19 mouse cellular contexts compared by ENCODE assay signal in genomic region chr14:18759601-18760356, GRCm38 (mm10).
A peak's percentile ranks its signal among the peaks of the same experiment; 100 is the strongest.
DNase-seq lines count a peak whose midpoint lies in the region; ATAC-seq lines count a peak whose summit lies in the region.
"Had no signal": no experiment of that assay in that cellular context is flagged by ENCODE, and none has a peak within 500 bp of the region (broad histone marks: within the 10 kb centered on the region; RNA-seq: fewer than 3 reads in every experiment).

No protein-coding gene starts in this region.

- H3K27ac ChIP-seq in embryonic facial prominence, embryonic 14.5 days (replicated peaks; ENCODE audit: low read depth, low read length): no peak overlapping the region
- H3K27ac ChIP-seq in embryonic facial prominence, embryonic 10.5 days (replicated peaks): no peak overlapping the region
- H3K27ac ChIP-seq in liver, embryonic 13.5 days: no peak overlapping the region
- no peak overlapping the region for H3K27ac ChIP-seq in liver, embryonic 12.5 days
- H3K27ac ChIP-seq: heart, adult 2 months; heart, embryonic 15.5 days; kidney, embryonic 15.5 days; stomach, embryonic 15.5 days had no signal

- H3K4me1 ChIP-seq in embryonic facial prominence, embryonic 14.5 days (ENCODE audit: control insufficient read depth, insufficient read depth, low read length): no peaks in the 10 kb centered on the region
- H3K4me1 ChIP-seq in embryonic facial prominence, embryonic 10.5 days: no peaks in the 10 kb centered on the region
- H3K4me1 ChIP-seq in liver, embryonic 13.5 days (replicated peaks): no peaks in the 10 kb centered on the region
- no peaks in the 10 kb centered on the region for H3K4me1 ChIP-seq in liver, embryonic 12.5 days
- H3K4me1 ChIP-seq: kidney, embryonic 15.5 days; megakaryocyte, embryonic 14.5 days; stomach, embryonic 15.5 days had no signal

- peak; percentile 54; the same call in 1 of the 2 replicates for ATAC-seq in embryonic facial prominence, embryonic 14.5 days (ENCODE audit: low read depth)
- no peak for ATAC-seq in liver, embryonic 13.5 days (ENCODE audit: low read depth)
- ATAC-seq in liver, embryonic 12.5 days: no peak
- ATAC-seq: liver, postnatal 0 days had no signal

- no peak overlapping the region for H3K4me3 ChIP-seq in embryonic facial prominence, embryonic 14.5 days (ENCODE audit: low read depth, low read length)
- no peak overlapping the region for H3K4me3 ChIP-seq in embryonic facial prominence, embryonic 10.5 days
- no peak overlapping the region for H3K4me3 ChIP-seq in liver, embryonic 13.5 days (replicated peaks)
- no peak overlapping the region for H3K4me3 ChIP-seq in liver, embryonic 12.5 days
- H3K4me3 ChIP-seq: heart, adult 2 months; heart, embryonic 15.5 days; kidney, embryonic 15.5 days; megakaryocyte, embryonic 14.5 days; stomach, embryonic 15.5 days had no signal

- DNase-seq in embryonic facial prominence, embryonic 14.5 days (ENCODE audit: low spot score): peak; percentile 45
- DNase-seq in embryonic facial prominence, embryonic 10.5 days (ENCODE audit: low spot score): no peak
- peak; percentile 40 for DNase-seq in liver, embryonic 13.5 days
- DNase-seq in thymus, postnatal 14 days: peak; percentile 10
- DNase-seq in thymus, postnatal 10 days (ENCODE audit: low spot score in 2 of 2): no peak
- no peak for DNase-seq in frontal cortex, postnatal 14 days (ENCODE audit: low spot score in 2 of 2)
- no peak for DNase-seq in layer of hippocampus, postnatal 14 days (ENCODE audit: low spot score in 2 of 2)
- DNase-seq: cerebellum, adult 11 months; cerebellum, postnatal 25 days; heart, adult 2 months; left cerebral cortex, postnatal 4 days; liver, postnatal 0 days; lung, postnatal 14 days; thymus, postnatal 25 days had no signal

- WGBS in embryonic facial prominence, embryonic 14.5 days: 55% methylated on average over 6 of the region's 6 CpGs
- 81% methylated on average over 6 of the region's 6 CpGs for WGBS in embryonic facial prominence, embryonic 10.5 days
- whole genome bisulfite sequencing in liver, embryonic 13.5 days (ENCODE audit: insufficient replicate concordance): 55% methylated on average over 6 of the region's 6 CpGs
- 56% methylated on average over 6 of the region's 6 CpGs for WGBS in liver, embryonic 12.5 days (ENCODE audit: insufficient replicate concordance)

- H3K4me2 ChIP-seq in embryonic facial prominence, embryonic 14.5 days (ENCODE audit: low read depth, low read length): no peak overlapping the region
- H3K4me2 ChIP-seq in liver, embryonic 13.5 days: no peak overlapping the region
- no peak overlapping the region for H3K4me2 ChIP-seq in liver, embryonic 12.5 days
- H3K4me2 ChIP-seq: heart, embryonic 15.5 days; kidney, embryonic 15.5 days; stomach, embryonic 15.5 days had no signal

- H3K9me3 ChIP-seq in embryonic facial prominence, embryonic 14.5 days (ENCODE audit: control insufficient read depth, low read length): no peaks in the 10 kb centered on the region
- no peaks in the 10 kb centered on the region for H3K9me3 ChIP-seq in embryonic facial prominence, embryonic 10.5 days
- H3K9me3 ChIP-seq in liver, embryonic 13.5 days (replicated peaks): no peaks in the 10 kb centered on the region
- no peaks in the 10 kb centered on the region for H3K9me3 ChIP-seq in liver, embryonic 12.5 days (replicated peaks)
- H3K9me3 ChIP-seq: heart, embryonic 15.5 days; kidney, embryonic 15.5 days; megakaryocyte, embryonic 14.5 days; stomach, embryonic 15.5 days had no signal

- H3K9ac ChIP-seq in embryonic facial prominence, embryonic 14.5 days (ENCODE audit: low read depth, low read length): no peak overlapping the region
- no peak overlapping the region for H3K9ac ChIP-seq in liver, embryonic 13.5 days
- H3K9ac ChIP-seq in liver, embryonic 12.5 days: no peak overlapping the region
- H3K9ac ChIP-seq: heart, embryonic 15.5 days; kidney, embryonic 15.5 days; liver, postnatal 0 days; stomach, embryonic 15.5 days had no signal

- no peaks in the 10 kb centered on the region for H3K36me3 ChIP-seq in embryonic facial prominence, embryonic 14.5 days (ENCODE audit: control insufficient read depth, insufficient read depth, low read length)
- H3K36me3 ChIP-seq in embryonic facial prominence, embryonic 10.5 days (replicated peaks): no peaks in the 10 kb centered on the region
- no peaks in the 10 kb centered on the region for H3K36me3 ChIP-seq in liver, embryonic 13.5 days
- H3K36me3 ChIP-seq in liver, embryonic 12.5 days: no peaks in the 10 kb centered on the region
- H3K36me3 ChIP-seq: heart, embryonic 15.5 days; kidney, embryonic 15.5 days; stomach, embryonic 15.5 days had no signal

- H3K27me3 ChIP-seq in embryonic facial prominence, embryonic 14.5 days (replicated peaks; ENCODE audit: control insufficient read depth, insufficient read depth, low read length): no peaks in the 10 kb centered on the region
- H3K27me3 ChIP-seq in embryonic facial prominence, embryonic 10.5 days (replicated peaks; ENCODE audit: low read depth, poor library complexity, severe bottlenecking): no peaks in the 10 kb centered on the region
- no peaks in the 10 kb centered on the region for H3K27me3 ChIP-seq in liver, embryonic 13.5 days
- no peaks in the 10 kb centered on the region for H3K27me3 ChIP-seq in liver, embryonic 12.5 days (replicated peaks)
- H3K27me3 ChIP-seq: heart, embryonic 15.5 days; kidney, embryonic 15.5 days; megakaryocyte, embryonic 14.5 days; stomach, embryonic 15.5 days had no signal

Comparison
In these comparisons a context has a peak if more than half of its experiments do, and no peak if none do; other contexts are left out.
1. DNase-seq: peak in embryonic facial prominence, embryonic 14.5 days (single experiment), liver, embryonic 13.5 days (single experiment) and thymus, postnatal 14 days (single experiment); none in embryonic facial prominence, embryonic 10.5 days (single experiment), thymus, postnatal 10 days (0 of 2), frontal cortex, postnatal 14 days (0 of 2) and layer of hippocampus, postnatal 14 days (0 of 2).